Mouse (Mus musculus) adrenal gland, postnatal 0 days (tissue): ENCODE measurements around the gene Tubgcp3. TPM values are rescaled to one million over a fixed set of nuclear protein-coding genes. Genes with fewer than 3 reads are reported as not detected.

Source experiments
- microRNA-seq: library from miRNA; unstranded; fragments of <30 nt; microRNA quantifications from one replicate; pipeline ENCODE4, GENCODE M21; 2016; ENCODE audit warnings: borderline replicate concordance; ENCODE audit not compliant: insufficient number of aligned reads
- polyA plus RNA-seq: library from polyadenylated mRNA; unstranded; fragments of >200 nt; fragmentation: Nextera tagmentation; extraction: Ambion mirVana; gene quantifications from 2 replicates; pipeline ENCODE4 v1.2.1, GENCODE M21; 2015

Tubgcp3 gene
- 19.6 and 26.9 TPM in 2 replicates for polyA plus RNA-seq

GRCm38 (mm10) chr8:12672056-12672881 lies at the start of gene Tubgcp3:
Gene Tubgcp3, minus strand, starts transcription at chr8:12672248.

GRCm38 (mm10) chr8:12572814-12573534 lies 99.1 kb downstream of the Tubgcp3 start, which contains the start of gene Spaca7:
Gene Spaca7, plus strand, starts transcription at chr8:12573029.

Small RNA genes lying within 50 kb of the gene (microRNA-seq; reads per million reads assigned to microRNA genes)
- not detected for gene Gm26483

Other genes starting within 250 kb of the Tubgcp3 start
- gene Spaca7, start 99.2 kb downstream of the Tubgcp3 start, polyA plus RNA-seq, result not detected in 2 replicates
- 9.2 and 12.4 TPM in 2 replicates for gene Atp11a, start 84.8 kb upstream of the Tubgcp3 start, polyA plus RNA-seq
- 11.4 and 16.1 TPM in 2 replicates for gene Mcf2l, start 201.6 kb upstream of the Tubgcp3 start, polyA plus RNA-seq